12 mouse cellular contexts compared by ENCODE assay signal in the genomic region with DNA sequence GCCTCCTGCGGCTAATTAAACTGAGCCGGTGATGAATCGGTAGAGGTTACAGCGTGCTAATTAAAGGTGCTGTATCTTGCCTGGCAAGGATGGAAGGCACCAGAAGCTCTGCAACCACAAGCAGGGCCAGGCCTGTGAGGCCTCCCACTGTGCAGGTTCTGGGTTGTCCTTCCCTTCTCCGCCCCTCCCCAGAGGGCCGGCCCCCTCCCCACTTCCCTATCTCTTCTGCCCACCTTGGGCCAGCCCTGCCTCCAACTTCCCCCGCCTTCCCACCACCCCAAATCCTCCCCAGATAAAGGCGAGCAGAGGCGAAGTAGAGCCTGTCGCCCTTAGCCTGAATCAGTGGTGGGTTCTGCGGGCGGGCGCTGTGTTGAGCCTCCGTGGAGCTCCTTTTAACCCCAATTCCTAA. TPM values are rescaled to one million over a fixed set of nuclear protein-coding genes. Genes with fewer than 3 reads are reported as not detected.
A peak's percentile ranks its signal among the peaks of the same experiment; 100 is the strongest.
DNase-seq lines count a peak whose midpoint lies in the region; ATAC-seq and TF ChIP-seq lines count a peak whose summit lies in the region.
"Had no signal": no experiment of that assay in that cellular context is flagged by ENCODE, and none has a peak within 500 bp of the region (broad histone marks: within the 10 kb centered on the region; RNA-seq: fewer than 3 reads in every experiment).

No protein-coding gene starts in this region.

- no peaks in the 10 kb centered on the region for H3K9me3 ChIP-seq in heart, embryonic 11.5 days (replicated peaks; ENCODE audit: control insufficient read depth, low read length)
- H3K9me3 ChIP-seq: limb, embryonic 12.5 days had no signal

- H3K4me2 ChIP-seq in heart, embryonic 11.5 days, result peak overlapping the region; percentile 35; the same call in 1 of the 2 replicates
- H3K4me2 ChIP-seq: limb, embryonic 12.5 days had no signal

- no peak for TF ChIP-seq POLR2A in brain, embryonic 14.5 days (IDR thresholded peaks at IDR 0.05; ENCODE audit: borderline replicate concordance, extremely low read depth, insufficient read depth, insufficient read length, poor library complexity, severe bottlenecking)

- intact Hi-C loops in left cerebral cortex, postnatal 4 days (cut with DNase I), result no loop called here

- H3K36me3 ChIP-seq in heart, embryonic 11.5 days (ENCODE audit: control insufficient read depth, insufficient read depth, low read length), result no peaks in the 10 kb centered on the region
- H3K36me3 ChIP-seq: limb, embryonic 12.5 days had no signal

- H3K9ac ChIP-seq in heart, embryonic 11.5 days (ENCODE audit: low read depth, low read length), result peak overlapping the region; percentile 50
- H3K9ac ChIP-seq: limb, embryonic 12.5 days had no signal

- TF ChIP-seq CTCF in brain, embryonic 14.5 days (IDR thresholded peaks at IDR 0.05; ENCODE audit: borderline replicate concordance, extremely low read depth, insufficient read depth, insufficient read length), result no peak

- no peaks in the 10 kb centered on the region for H3K27me3 ChIP-seq in heart, embryonic 11.5 days (ENCODE audit: control insufficient read depth, insufficient read depth, low read length)

- DNase-seq in heart, adult 11 months, result no peak
- DNase-seq in 416B (ENCODE audit: low read depth) (peak; percentile 94), liver (peak; percentile 86)
- DNase-seq in brain, embryonic 14.5 days (ENCODE audit: low read depth), result peak; percentile 71
- DNase-seq in spleen, postnatal 10 days (ENCODE audit: low spot score in 2 of 2), result no peak
- DNase-seq in left cerebral cortex, postnatal 4 days, result no peak
- DNase-seq in layer of hippocampus, adult 8-10 months (ENCODE audit: low spot score in 2 of 2), result no peak
- DNase-seq: cerebellum, adult 11-12 months; heart, postnatal 4 days; midbrain, embryonic 14.5 days had no signal

- 38% methylated on average over 14 of the region's 14 CpGs for WGBS in heart, embryonic 11.5 days (ENCODE audit: insufficient replicate concordance)

- ATAC-seq in heart, embryonic 11.5 days (replicated peaks; ENCODE audit: insufficient number of reproducible peaks, low FRiP score, low TSS enrichment), result peak; percentile 81

- no peak overlapping the region for H3K4me3 ChIP-seq in heart, embryonic 11.5 days (ENCODE audit: low read depth, low read length)
- H3K4me3 ChIP-seq: limb, embryonic 12.5 days had no signal

- H3K4me1 ChIP-seq in heart, embryonic 11.5 days (ENCODE audit: control insufficient read depth, insufficient read depth, low read length), result peaks cover 15% of the 10 kb centered on the region

- H3K27ac ChIP-seq in heart, embryonic 11.5 days (ENCODE audit: low read depth, low read length), result peak overlapping the region; percentile 50; the same call in 1 of the 2 replicates
- H3K27ac ChIP-seq: limb, embryonic 12.5 days had no signal

RNA-seq across cellular contexts. Expression of a gene that starts 48.9 kb away (rescaled TPM):
- 53.6 and 61.3 TPM in 2 replicates for polyA plus RNA-seq in heart, embryonic 11.5 days (2014; fragmentation: Nextera tagmentation; extraction: Ambion mirVana)
- polyA plus RNA-seq in brain, embryonic 14.5 days (2012; rRNA removed), result 35.8 and 42.3 TPM in 2 replicates
- 10 to 100 TPM; 48.2 to 50.9 TPM for total RNA-seq in left cerebral cortex, postnatal 4 days (2021)
- 10 to 100 TPM; 26.1 to 35.8 (median 29.9) TPM for total RNA-seq in layer of hippocampus, adult 8-10 months (2022)

RNA-seq across cellular contexts. Expression of a gene that starts 53.9 kb away (rescaled TPM):
- 16.0 and 16.7 TPM in 2 replicates for polyA plus RNA-seq in heart, embryonic 11.5 days (2014; fragmentation: Nextera tagmentation; extraction: Ambion mirVana)
- 70.2 and 101 TPM in 2 replicates for polyA plus RNA-seq in brain, embryonic 14.5 days (2012; rRNA removed)
- total RNA-seq in left cerebral cortex, postnatal 4 days (2021), result 100 to 1,000 TPM; 111 to 122 TPM
- total RNA-seq in layer of hippocampus, adult 8-10 months (2022), result 10 to 100 TPM; 44.4 to 47.8 (median 45.1) TPM

Comparison
In these comparisons a context has a peak if more than half of its experiments do, and no peak if none do; other contexts are left out.
1. DNase-seq: peak in 416B (single experiment), brain, embryonic 14.5 days (single experiment) and liver (single experiment); none in heart, adult 11 months (single experiment), spleen, postnatal 10 days (0 of 2), left cerebral cortex, postnatal 4 days (single experiment) and layer of hippocampus, adult 8-10 months (0 of 2).